In the genomic region with DNA sequence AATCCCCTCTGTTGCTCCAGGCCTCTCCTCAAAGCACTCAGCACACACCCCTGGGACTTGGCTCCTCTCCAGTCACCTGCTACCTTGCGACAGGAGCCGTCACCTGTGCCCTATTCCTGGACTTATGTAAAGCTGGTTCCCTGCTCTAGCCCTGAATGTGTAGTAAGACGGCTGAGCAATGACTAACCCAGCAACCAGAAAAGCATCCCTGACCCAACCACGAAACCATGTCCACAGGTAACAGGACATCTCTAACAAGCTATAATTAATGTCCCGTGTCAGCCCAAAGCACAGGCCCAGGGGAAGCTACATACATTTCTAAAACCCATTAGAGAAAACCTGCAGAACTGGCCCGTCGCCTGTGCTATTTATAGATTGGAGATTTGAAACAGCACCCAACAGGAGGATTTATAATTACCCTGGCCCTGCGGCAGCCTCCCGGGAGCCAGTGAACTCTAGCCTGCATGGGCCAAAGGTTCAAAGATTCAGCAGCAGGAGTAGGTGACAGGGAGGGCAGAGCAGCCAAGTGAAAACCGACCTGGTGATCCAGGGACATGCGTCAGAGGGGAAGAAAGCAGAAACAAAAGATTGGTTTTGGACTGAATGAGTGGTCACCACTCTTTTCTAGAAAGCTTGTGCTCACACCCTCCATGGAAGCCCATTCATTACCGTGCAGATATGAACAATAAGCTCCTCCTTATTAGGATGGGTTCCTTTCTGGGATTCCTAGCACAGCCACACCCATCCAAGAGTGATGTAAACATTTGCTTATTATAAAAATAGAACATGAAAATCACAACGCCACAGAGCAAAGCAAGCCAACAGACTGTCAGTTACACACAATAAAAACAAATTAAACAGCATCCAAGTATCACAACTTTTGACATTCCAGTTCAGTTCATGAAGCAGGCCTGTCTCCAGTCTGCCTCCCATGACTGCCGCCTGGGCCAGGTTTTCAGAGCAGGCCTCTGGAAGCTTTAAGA, we compare ENCODE assay signal across 9 mouse cellular contexts. TPM values are rescaled to one million over a fixed set of nuclear protein-coding genes. Genes with fewer than 3 reads are reported as not detected.
A peak's percentile ranks its signal among the peaks of the same experiment; 100 is the strongest.
DNase-seq lines count a peak whose midpoint lies in the region; TF ChIP-seq lines count a peak whose summit lies in the region.
"Had no signal": no experiment of that assay in that cellular context is flagged by ENCODE, and none has a peak within 500 bp of the region (broad histone marks: within the 10 kb centered on the region; RNA-seq: fewer than 3 reads in every experiment).

No protein-coding gene starts in this region.

- 35% methylated on average over 14 of the region's 14 CpGs for WGBS in lung, adult 2 months

- TF ChIP-seq POLR2A in lung, adult 2 months (IDR thresholded peaks at IDR 0.05; ENCODE audit: borderline replicate concordance, extremely low read depth, low read depth, low read length): no peak

- TF ChIP-seq CTCF in layer of hippocampus, adult 2 months (conservative IDR thresholded peaks at IDR 0.05): no peak
- no peak for TF ChIP-seq CTCF in lung, adult 2 months (IDR thresholded peaks at IDR 0.05; ENCODE audit: insufficient read depth, low read length)

- peaks cover 13% of the 10 kb centered on the region for H3K4me1 ChIP-seq in lung, adult 2 months (ENCODE audit: control insufficient read depth, insufficient read depth, low read length)

- no peak for DNase-seq in layer of hippocampus, adult 2 months (ENCODE audit: low spot score in 2 of 2)
- DNase-seq in layer of hippocampus, postnatal 14 days (ENCODE audit: low spot score in 2 of 2): no peak
- peak; percentile 50 for DNase-seq in gastrocnemius, postnatal 25 days
- DNase-seq in kidney, adult 18-20 months: peak; percentile 89
- DNase-seq in lung, adult 2 months: peak; percentile 43
- peak; percentile 68 to 81 for DNase-seq in urinary bladder, postnatal 36 days (ENCODE audit: low spot score in 2 of 2)
- no peak for DNase-seq in right cerebral cortex, postnatal 25 days
- no peak for DNase-seq in thymus, postnatal 36 days

- H3K4me3 ChIP-seq in layer of hippocampus, adult 2 months: no peak overlapping the region
- no peak overlapping the region for H3K4me3 ChIP-seq in lung, adult 2 months (replicated peaks; ENCODE audit: extremely low read depth, low read depth, low read length)
- H3K4me3 ChIP-seq: erythroblast, embryonic 14.5 days had no signal

- peak overlapping the region; percentile 43; the same call in 1 of the 2 replicates for H3K27ac ChIP-seq in layer of hippocampus, adult 2 months

RNA-seq across cellular contexts. Expression of gene Cmtm4, which starts 20.5 kb away (rescaled TPM):
- total RNA-seq in layer of hippocampus, adult 2 months (2021): 10 to 100 TPM; 59.9 to 62.3 TPM
- total RNA-seq in layer of hippocampus, postnatal 14 days (2021): 10 to 100 TPM; 49.0 to 53.7 TPM
- total RNA-seq in gastrocnemius, postnatal 25 days (2021): 1 to 10 TPM; 3.7 to 4.1 TPM
- 14.9 and 22.4 TPM in 2 replicates for polyA plus RNA-seq in lung, adult 2 months (2012; rRNA removed)

RNA-seq across cellular contexts. Expression of gene Cmtm3, which starts 35.9 kb away (rescaled TPM):
- 10 to 100 TPM; 12.2 to 15.1 TPM for total RNA-seq in layer of hippocampus, adult 2 months (2021)
- 10 to 100 TPM; 22.2 to 24.5 TPM for total RNA-seq in layer of hippocampus, postnatal 14 days (2021)
- total RNA-seq in gastrocnemius, postnatal 25 days (2021): 10 to 100 TPM in 1 of 2 experiments, 1 to 10 TPM in 1; 8.5 to 10.3 TPM
- polyA plus RNA-seq in lung, adult 2 months (2012; rRNA removed): 154 and 173 TPM in 2 replicates

RNA-seq across cellular contexts. Expression of gene Cmtm2b, which starts 53.1 kb away (rescaled TPM):
- not detected for total RNA-seq in layer of hippocampus, adult 2 months (2021)
- not detected for total RNA-seq in layer of hippocampus, postnatal 14 days (2021)
- total RNA-seq in gastrocnemius, postnatal 25 days (2021): not detected
- not detected in 2 replicates for polyA plus RNA-seq in lung, adult 2 months (2012; rRNA removed)
- polyA plus RNA-seq: erythroblast, embryonic 14.5 days had no signal

RNA-seq across cellular contexts. Expression of gene Gm11020, which starts 53.8 kb away (rescaled TPM):
- not detected for total RNA-seq in layer of hippocampus, adult 2 months (2021)
- not detected for total RNA-seq in layer of hippocampus, postnatal 14 days (2021)
- total RNA-seq in gastrocnemius, postnatal 25 days (2021): not detected
- polyA plus RNA-seq in lung, adult 2 months (2012; rRNA removed): not detected in 2 replicates
- polyA plus RNA-seq: erythroblast, embryonic 14.5 days had no signal

Comparison
In these comparisons a context has a peak if more than half of its experiments do, and no peak if none do; other contexts are left out.
1. DNase-seq: peak in gastrocnemius, postnatal 25 days (single experiment), kidney, adult 18-20 months (single experiment), lung, adult 2 months (single experiment) and urinary bladder, postnatal 36 days (2 of 2); none in layer of hippocampus, adult 2 months (0 of 2), layer of hippocampus, postnatal 14 days (0 of 2), right cerebral cortex, postnatal 25 days (single experiment) and thymus, postnatal 36 days (0 of 2).
2. RNA of gene Cmtm4, which starts 20.5 kb away (total RNA-seq): 59.9 to 62.3 TPM in layer of hippocampus, adult 2 months and 49.0 to 53.7 TPM in layer of hippocampus, postnatal 14 days; 3.7 to 4.1 TPM in gastrocnemius, postnatal 25 days; every median in the first group is over 4 times any median in the second.